Mouse (Mus musculus): Measurements from ENCODE around the gene Ggt5. TPM values are rescaled to one million over a fixed set of nuclear protein-coding genes. Genes with fewer than 3 reads are reported as not detected.

The Ggt5 gene
- 10 to 100 TPM; 21.1 to 25.9 TPM for total RNA-seq (2023)

GRCm38 (mm10) chr10:75589129-75589528 is at the start of gene Ggt5:
Gene Ggt5 (plus strand): TSS chr10:75589340.

GRCm38 (mm10) chr10:75559676-75560548 is 29.2 kb upstream of the Ggt5 start, which contains the start of gene Lrrc75b:
Gene Lrrc75b (minus strand): TSS chr10:75560330.

DNA sequence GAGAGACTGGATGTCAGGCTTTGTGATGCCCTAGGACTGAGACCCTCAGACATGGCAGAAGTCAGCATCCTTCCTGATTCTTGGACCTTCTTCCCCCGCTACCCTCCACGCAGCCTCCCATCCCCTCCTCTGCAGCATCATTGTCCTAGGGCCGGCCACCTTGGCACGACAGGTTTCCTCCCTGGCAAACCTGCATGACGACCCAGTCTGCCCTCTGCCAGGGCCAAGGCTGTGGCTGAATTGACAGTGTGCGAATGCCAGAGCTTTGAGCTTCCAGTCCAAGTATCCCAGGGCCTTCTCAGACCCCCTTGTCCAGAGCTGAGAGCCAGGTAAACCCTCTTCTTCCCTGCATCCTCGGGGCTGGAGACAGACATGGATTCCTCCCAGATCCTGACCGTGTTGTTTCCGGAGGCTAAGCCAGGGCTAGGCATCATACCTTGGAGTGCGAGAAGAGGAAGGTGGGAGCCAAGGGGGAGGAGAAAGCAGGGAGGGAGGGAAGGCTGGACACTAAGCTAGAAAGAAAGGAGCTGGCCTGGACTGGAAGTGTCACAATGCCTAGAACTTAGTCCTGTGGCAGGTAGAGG is 28.0 kb upstream of the Ggt5 start, which contains the start of gene Ggt1:
Ggt1 (plus strand) TSS at position 534 of the 584 bp plus-strand sequence.

GRCm38 (mm10) chr10:75643741-75644343 is 54.7 kb downstream of the Ggt5 start, which contains the start of gene Susd2:
Gene Susd2 (minus strand): TSS chr10:75644008.

Other genes starting within 250 kb of the Ggt5 start
- 1 to 10 TPM in 1 of 2 experiments, under 1 TPM in 1; 0.80 to 1.2 TPM for gene Upb1, start 188.2 kb upstream of the Ggt5 start, total RNA-seq (2023)
- 100 to 1,000 TPM; 124 to 130 TPM for gene Snrpd3, start 71.8 kb upstream of the Ggt5 start, total RNA-seq (2023)
- gene Gucd1, start 71.4 kb upstream of the Ggt5 start, total RNA-seq (2023) = 10 to 100 TPM; 63.7 to 72.9 TPM
- 10 to 100 TPM; 10.4 to 12.5 TPM for gene Lrrc75b, start 29.0 kb upstream of the Ggt5 start, total RNA-seq (2023)
- 10 to 100 TPM; 37.4 to 48.9 TPM for gene Ggt1, start 27.7 kb upstream of the Ggt5 start, total RNA-seq (2023)
- 1 to 10 TPM; 4.7 to 7.4 TPM for gene Susd2, start 54.7 kb downstream of the Ggt5 start, total RNA-seq (2023)
- gene Cabin1, start 175.0 kb downstream of the Ggt5 start, total RNA-seq (2023) = 100 to 1,000 TPM; 103 to 130 TPM
- 10 to 100 TPM; 24.3 to 27.3 TPM for gene Ddt, start 184.1 kb downstream of the Ggt5 start, total RNA-seq (2023)
- not detected for gene Gm20441, start 191.6 kb downstream of the Ggt5 start, total RNA-seq (2023)
- gene Gstt3, start 192.1 kb downstream of the Ggt5 start, total RNA-seq (2023) = 1 to 10 TPM; 3.7 to 5.7 TPM
- gene Gstt1, start 209.2 kb downstream of the Ggt5 start, total RNA-seq (2023) = not detected
- gene Gstt4, start 233.2 kb downstream of the Ggt5 start, total RNA-seq (2023) = not detected
- gene Gstt2, start 248.1 kb downstream of the Ggt5 start, total RNA-seq (2023) = 10 to 100 TPM; 29.0 to 38.9 TPM

Data from T-cell, adult 66 days (primary cell).